In genomic region chr5:52411567-52411966, GRCm38 (mm10) we compare ENCODE assay signal across 12 mouse cellular contexts. TPM values are rescaled to one million over a fixed set of nuclear protein-coding genes. Genes with fewer than 3 reads are reported as not detected.
DNase-seq lines count a peak whose midpoint lies in the region; ATAC-seq and TF ChIP-seq lines count a peak whose summit lies in the region.
"Had no signal": no experiment of that assay in that cellular context is flagged by ENCODE, and none has a peak within 500 bp of the region (broad histone marks: within the 10 kb centered on the region; RNA-seq: fewer than 3 reads in every experiment).

No protein-coding gene starts in this region.

- no peak overlapping the region for H3K4me3 ChIP-seq in hindbrain, embryonic 11.5 days (ENCODE audit: low read depth, low read length)
- H3K4me3 ChIP-seq in hindbrain, postnatal 0 days (ENCODE audit: low read length), result no peak overlapping the region
- H3K4me3 ChIP-seq in stomach, postnatal 0 days (ENCODE audit: low read depth, low read length), result no peak overlapping the region
- H3K4me3 ChIP-seq: liver, embryonic 13.5 days; neural tube, embryonic 13.5 days had no signal

- no peak for TF ChIP-seq CTCF in hindbrain, postnatal 0 days (IDR thresholded peaks at IDR 0.05; ENCODE audit: low read depth)
- TF ChIP-seq CTCF in stomach, postnatal 0 days (IDR thresholded peaks at IDR 0.05; ENCODE audit: low read depth), result no peak

- 58% methylated on average over 3 of the region's 3 CpGs for WGBS in hindbrain, embryonic 11.5 days
- WGBS in hindbrain, postnatal 0 days, result 64% methylated on average over 3 of the region's 3 CpGs
- 65% methylated on average over 3 of the region's 3 CpGs for WGBS in stomach, postnatal 0 days

- H3K4me2 ChIP-seq in hindbrain, embryonic 11.5 days (replicated peaks; ENCODE audit: low read depth, low read length), result no peak overlapping the region
- H3K4me2 ChIP-seq in hindbrain, postnatal 0 days (ENCODE audit: low read depth, low read length), result no peak overlapping the region
- no peak overlapping the region for H3K4me2 ChIP-seq in stomach, postnatal 0 days (replicated peaks; ENCODE audit: low read depth)
- H3K4me2 ChIP-seq: liver, embryonic 13.5 days; neural tube, embryonic 13.5 days had no signal

- no peaks in the 10 kb centered on the region for H3K9me3 ChIP-seq in hindbrain, embryonic 11.5 days (ENCODE audit: control insufficient read depth, low read length)
- H3K9me3 ChIP-seq in hindbrain, postnatal 0 days (ENCODE audit: low read length), result 0 out of 2 replicates have a peak, but pooled peaks cover 2% of the 10 kb centered on the region
- H3K9me3 ChIP-seq in stomach, postnatal 0 days (ENCODE audit: control insufficient read depth, low read length), result no peaks in the 10 kb centered on the region
- H3K9me3 ChIP-seq: liver, embryonic 13.5 days; neural tube, embryonic 13.5 days had no signal

- no peaks in the 10 kb centered on the region for H3K4me1 ChIP-seq in hindbrain, embryonic 11.5 days (replicated peaks; ENCODE audit: control insufficient read depth, insufficient read depth, low read length)
- no peaks in the 10 kb centered on the region for H3K4me1 ChIP-seq in hindbrain, postnatal 0 days (ENCODE audit: insufficient read depth, low read length)
- H3K4me1 ChIP-seq in stomach, postnatal 0 days (replicated peaks; ENCODE audit: control insufficient read depth, insufficient read depth), result no peaks in the 10 kb centered on the region
- H3K4me1 ChIP-seq: liver, embryonic 13.5 days had no signal

- H3K36me3 ChIP-seq in hindbrain, embryonic 11.5 days (ENCODE audit: control insufficient read depth, insufficient read depth, low read length), result no peaks in the 10 kb centered on the region
- H3K36me3 ChIP-seq in hindbrain, postnatal 0 days (ENCODE audit: insufficient read depth, low read length), result no peaks in the 10 kb centered on the region
- no peaks in the 10 kb centered on the region for H3K36me3 ChIP-seq in stomach, postnatal 0 days (ENCODE audit: control insufficient read depth, insufficient read depth, low read length)
- H3K36me3 ChIP-seq: G1E; liver, embryonic 13.5 days; neural tube, embryonic 13.5 days had no signal

- ATAC-seq in hindbrain, embryonic 11.5 days (ENCODE audit: low FRiP score), result no peak
- ATAC-seq in hindbrain, postnatal 0 days, result no peak
- ATAC-seq in stomach, postnatal 0 days (ENCODE audit: low FRiP score, low TSS enrichment), result no peak
- ATAC-seq: inflammation-experienced regulatory T-cells, adult 6 months had no signal

- TF ChIP-seq EP300 in stomach, postnatal 0 days (optimal IDR thresholded peaks at IDR 0.05), result no peak

- H3K9ac ChIP-seq in hindbrain, embryonic 11.5 days (ENCODE audit: low read depth, low read length), result no peak overlapping the region
- H3K9ac ChIP-seq in hindbrain, postnatal 0 days (replicated peaks; ENCODE audit: low read length), result no peak overlapping the region
- H3K9ac ChIP-seq in stomach, postnatal 0 days (ENCODE audit: low read length), result no peak overlapping the region
- H3K9ac ChIP-seq: liver, embryonic 13.5 days; neural tube, embryonic 13.5 days had no signal

- H3K27me3 ChIP-seq in hindbrain, embryonic 11.5 days (ENCODE audit: control insufficient read depth, insufficient read depth, low read length), result no peaks in the 10 kb centered on the region
- no peaks in the 10 kb centered on the region for H3K27me3 ChIP-seq in hindbrain, postnatal 0 days (ENCODE audit: insufficient read depth, low read length)
- H3K27me3 ChIP-seq in stomach, postnatal 0 days (ENCODE audit: control insufficient read depth, insufficient read depth, low read length), result no peaks in the 10 kb centered on the region
- H3K27me3 ChIP-seq: liver, embryonic 13.5 days; neural tube, embryonic 13.5 days had no signal

- peak; percentile 45 for DNase-seq in hindbrain, embryonic 11.5 days (ENCODE audit: low spot score)
- no peak for DNase-seq in hindbrain, postnatal 0 days (ENCODE audit: low spot score)
- peak; percentile 5 for DNase-seq in thymus, postnatal 0 days (ENCODE audit: low spot score)
- no peak for DNase-seq in thymus, postnatal 25 days
- DNase-seq in kidney, postnatal 14 days, result peak; percentile 26
- DNase-seq in stomach, postnatal 0 days (ENCODE audit: low spot score), result peak; percentile 19
- no peak for DNase-seq in cerebellum, postnatal 36 days
- no peak for DNase-seq in gastrocnemius, adult 8-10 months (ENCODE audit: low spot score in 2 of 2)
- DNase-seq: liver, embryonic 13.5 days had no signal

- H3K27ac ChIP-seq in hindbrain, embryonic 11.5 days (ENCODE audit: low read depth, low read length), result no peak overlapping the region
- H3K27ac ChIP-seq in hindbrain, postnatal 0 days, result no peak overlapping the region
- no peak overlapping the region for H3K27ac ChIP-seq in stomach, postnatal 0 days (replicated peaks)
- H3K27ac ChIP-seq: liver, embryonic 13.5 days; neural tube, embryonic 13.5 days had no signal

RNA-seq across cellular contexts. Expression of gene Sod3, which starts 48.0 kb away (rescaled TPM):
- 0.82 and 0.91 TPM in 2 replicates for polyA plus RNA-seq in hindbrain, embryonic 11.5 days (2014; fragmentation: Nextera tagmentation; extraction: Ambion mirVana)
- 3.6 and 4.8 TPM in 2 replicates for total RNA-seq in hindbrain, postnatal 0 days (2014; rRNA removed)
- 6.5 and 6.6 TPM in 2 replicates for polyA plus RNA-seq in hindbrain, postnatal 0 days (2015; fragmentation: Nextera tagmentation; extraction: Ambion mirVana)
- 0.87 and 1.6 TPM in 2 replicates for polyA plus RNA-seq in thymus, postnatal 0 days (2015; fragmentation: Nextera tagmentation; extraction: Ambion mirVana)
- polyA plus RNA-seq in stomach, postnatal 0 days (2015; fragmentation: Nextera tagmentation; extraction: Ambion mirVana), result 2.4 and 2.6 TPM in 2 replicates
- total RNA-seq in gastrocnemius, adult 8-10 months (2022), result 1 to 10 TPM; 2.4 to 7.7 (median 4.5) TPM
- polyA plus RNA-seq: G1E; inflammation-experienced regulatory T-cells, adult 6 months had no signal

RNA-seq across cellular contexts. Expression of gene Ccdc149, which starts 59.8 kb away (rescaled TPM):
- 3.1 and 3.4 TPM in 2 replicates for polyA plus RNA-seq in hindbrain, embryonic 11.5 days (2014; fragmentation: Nextera tagmentation; extraction: Ambion mirVana)
- 14.4 and 17.6 TPM in 2 replicates for total RNA-seq in hindbrain, postnatal 0 days (2014; rRNA removed)
- 14.5 and 15.6 TPM in 2 replicates for polyA plus RNA-seq in hindbrain, postnatal 0 days (2015; fragmentation: Nextera tagmentation; extraction: Ambion mirVana)
- polyA plus RNA-seq in thymus, postnatal 0 days (2015; fragmentation: Nextera tagmentation; extraction: Ambion mirVana), result 0.26 and 0.42 TPM in 2 replicates
- polyA plus RNA-seq in stomach, postnatal 0 days (2015; fragmentation: Nextera tagmentation; extraction: Ambion mirVana), result 3.4 and 3.7 TPM in 2 replicates
- total RNA-seq in gastrocnemius, adult 8-10 months (2022), result 1 to 10 TPM in 2 of 4 experiments, under 1 TPM in 2; 0.41 to 1.7 (median 1.2) TPM
- total RNA-seq: G1E had no signal
- polyA plus RNA-seq: G1E; inflammation-experienced regulatory T-cells, adult 6 months had no signal

Comparison
In these comparisons a context has a peak if more than half of its experiments do, and no peak if none do; other contexts are left out.
1. DNase-seq: peak in hindbrain, embryonic 11.5 days (single experiment), thymus, postnatal 0 days (single experiment), kidney, postnatal 14 days (single experiment) and stomach, postnatal 0 days (single experiment); none in hindbrain, postnatal 0 days (single experiment), thymus, postnatal 25 days (single experiment), cerebellum, postnatal 36 days (0 of 2) and gastrocnemius, adult 8-10 months (0 of 2).